Mouse (Mus musculus): ENCODE results near the gene Dock7.

Dock7 gene

DNA sequence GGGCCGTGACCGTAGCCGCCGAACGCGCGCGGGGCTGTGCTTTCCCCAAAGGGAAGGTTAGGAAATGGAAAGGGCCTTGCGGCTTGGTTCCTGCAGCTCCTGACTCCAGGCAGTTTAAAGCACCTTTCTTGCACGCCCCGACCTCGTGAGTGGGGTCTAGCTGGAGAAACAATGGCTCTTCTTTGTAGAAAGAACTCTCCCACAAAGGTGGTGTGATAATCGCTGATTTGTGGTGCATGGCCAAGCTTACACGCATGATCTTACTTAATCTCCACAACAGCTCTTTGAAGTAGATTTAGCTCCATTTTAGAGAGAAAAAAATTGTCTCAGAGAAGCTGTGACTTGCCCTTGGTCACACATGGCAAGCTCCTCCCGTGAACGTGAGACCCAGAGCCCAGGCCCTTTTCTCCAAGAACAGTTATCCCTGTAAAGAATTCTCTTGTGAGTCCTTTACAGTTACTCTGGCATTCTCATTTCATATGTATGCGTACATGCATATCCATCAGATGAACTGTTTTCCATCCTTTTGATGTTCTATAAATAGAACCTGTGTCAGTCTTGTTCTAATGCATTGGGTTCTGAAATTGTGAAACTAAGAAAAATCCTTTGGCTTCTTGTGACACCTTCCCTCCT is 524 bp upstream of the Dock7 start:
- DNase-seq, result no peak

GRCm38 (mm10) chr4:99119051-99119450 is 1.7 kb downstream of the Dock7 start:
- no peak for DNase-seq

GRCm38 (mm10) chr4:99115797-99116196 is 4.9 kb downstream of the Dock7 start:
- no peak for DNase-seq

DNA sequence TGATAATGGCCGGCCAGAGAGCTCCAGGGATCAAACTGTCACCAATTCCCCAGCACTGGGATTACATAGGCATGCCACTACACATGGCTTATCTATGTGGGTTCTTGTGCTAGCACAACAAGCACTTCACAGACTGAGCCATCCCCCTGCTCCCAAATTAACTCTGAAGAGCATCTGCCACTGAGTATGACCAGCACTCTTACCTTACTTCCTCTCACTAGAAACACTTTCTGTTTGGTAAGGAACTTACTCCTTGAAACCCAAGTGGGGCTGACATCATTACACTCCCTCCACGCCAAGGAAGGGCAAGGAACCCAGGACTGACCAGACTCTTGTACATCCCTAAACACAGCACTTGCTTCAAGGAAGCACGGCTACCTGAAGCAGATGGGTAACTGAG is 9.0 kb downstream of the Dock7 start:
- DNase-seq, result no peak

DNA sequence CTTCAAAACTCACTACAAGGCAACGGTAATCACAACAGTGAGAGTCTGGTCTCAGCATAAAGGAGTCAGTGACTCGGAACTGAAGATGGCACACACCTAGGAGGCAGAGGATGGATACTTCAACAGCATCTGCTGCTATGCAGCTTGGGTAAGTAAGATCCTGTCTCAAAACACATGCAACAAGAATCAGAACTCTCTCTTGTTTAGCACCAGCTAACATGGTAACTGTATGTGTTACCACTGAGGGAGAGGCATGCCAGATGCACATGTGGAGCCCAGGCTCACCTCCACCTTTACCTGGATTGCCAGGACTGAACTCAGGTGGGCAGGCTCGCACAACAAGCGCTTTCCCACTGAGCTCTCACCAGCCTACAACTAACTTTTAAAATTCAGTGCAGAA is 11.9 kb downstream of the Dock7 start:
- DNase-seq, result no peak

- no peak for DNase-seq
Measured at GRCm38 (mm10) chr4:99102846-99103245, 17.9 kb downstream of the Dock7 start.

DNA sequence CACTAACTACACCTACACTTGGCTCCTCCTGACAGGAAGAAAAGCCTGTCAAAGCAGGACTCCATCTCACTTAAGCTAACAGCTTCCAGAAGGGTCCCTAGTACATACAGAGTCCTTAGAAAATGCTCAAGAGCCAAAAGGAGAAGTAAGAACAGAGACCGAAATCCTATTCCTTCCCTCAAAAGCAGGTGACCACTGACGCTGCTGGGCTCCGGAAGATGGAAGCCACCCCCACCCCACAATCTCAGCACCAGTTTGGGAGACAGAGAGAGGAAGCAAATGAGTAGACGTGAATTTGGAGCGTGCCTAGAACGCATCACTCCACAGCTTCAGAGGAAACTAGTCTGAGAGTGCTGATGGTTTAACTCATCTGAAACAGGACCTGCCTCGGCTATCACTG is 20.0 kb downstream of the Dock7 start:
- no peak for DNase-seq

DNA sequence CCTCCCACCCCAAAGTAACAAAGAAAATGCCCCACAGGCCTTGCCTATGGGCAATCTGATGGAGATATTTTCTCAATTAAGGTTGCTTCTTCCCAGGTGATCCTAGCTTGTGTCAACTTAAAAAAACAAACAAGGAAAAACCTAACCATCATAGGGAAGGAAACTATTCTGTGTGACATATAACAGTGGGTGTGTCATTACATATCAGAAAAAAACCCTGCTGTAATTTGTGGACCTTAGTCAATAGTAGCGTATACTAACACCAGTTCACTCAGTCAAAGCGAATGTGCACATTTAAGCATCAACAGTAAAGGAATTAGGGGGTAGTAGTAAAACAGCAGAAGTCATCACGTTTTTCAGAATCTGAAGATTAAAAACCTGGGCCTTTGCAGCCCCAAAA is 28.9 kb downstream of the Dock7 start:
- no peak for DNase-seq

- DNase-seq, result no peak
Measured at GRCm38 (mm10) chr4:99091151-99091701, 29.5 kb downstream of the Dock7 start.

DNA sequence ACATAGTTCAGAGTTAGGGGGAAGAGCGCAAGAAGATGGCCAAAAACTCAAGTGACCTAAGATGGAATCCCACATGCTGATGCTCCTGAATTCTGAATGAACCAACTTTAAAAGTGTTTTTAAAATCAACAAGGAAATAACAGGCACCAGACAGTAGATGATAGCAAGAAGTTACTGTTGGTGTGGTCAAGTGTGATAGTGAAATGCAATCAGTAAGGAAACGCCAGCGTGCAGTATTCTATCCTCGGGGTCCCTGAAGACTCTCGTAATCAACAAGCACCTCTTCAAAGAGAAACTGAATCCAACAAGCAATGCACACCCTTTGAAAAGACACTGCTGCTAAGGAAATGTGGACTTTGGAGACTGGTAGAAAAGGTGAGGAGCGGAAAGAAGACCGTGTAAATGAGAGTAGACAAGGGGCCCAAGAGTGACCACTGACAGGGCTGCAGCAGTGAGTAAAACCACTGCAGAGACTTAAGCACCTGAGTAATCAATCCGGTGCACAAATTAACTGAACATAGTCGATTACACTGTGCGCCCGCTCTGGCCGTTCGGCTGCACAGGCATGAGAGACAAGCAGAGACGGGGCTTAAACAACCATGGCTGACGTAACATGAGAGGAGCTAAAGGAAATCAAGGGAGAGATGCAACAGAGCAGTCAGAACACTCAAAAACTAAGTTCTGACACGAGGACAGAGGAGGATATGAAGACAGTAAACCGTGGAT is 32.8 kb downstream of the Dock7 start:
- no peak for DNase-seq

GRCm38 (mm10) chr4:99083862-99084261 is 36.9 kb downstream of the Dock7 start:
- DNase-seq, result no peak

GRCm38 (mm10) chr4:99081169-99081568 is 39.5 kb downstream of the Dock7 start:
- no peak for DNase-seq

GRCm38 (mm10) chr4:99078005-99078404 is 42.7 kb downstream of the Dock7 start:
- DNase-seq, result no peak

- no peak for DNase-seq
Measured at GRCm38 (mm10) chr4:99068806-99069205, 51.9 kb downstream of the Dock7 start.

DNA sequence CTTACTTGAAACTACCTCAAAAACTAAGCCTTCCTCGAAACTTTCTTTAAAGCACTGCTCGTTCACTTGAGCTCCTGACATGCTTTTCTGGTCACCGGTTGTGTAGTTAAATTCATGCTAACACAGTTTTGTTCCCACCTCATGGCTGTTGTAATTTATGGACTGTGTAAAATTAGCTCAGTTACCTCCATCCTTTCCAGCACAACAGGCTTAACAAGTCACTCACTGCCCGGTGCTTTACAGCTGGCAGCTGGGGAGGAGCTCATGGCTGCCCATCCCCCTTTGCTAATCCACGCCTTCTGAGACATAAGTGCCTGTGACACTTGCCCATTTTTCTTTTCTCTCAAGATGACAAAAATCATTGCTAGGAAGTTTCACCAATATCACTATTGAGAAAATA is 56.2 kb downstream of the Dock7 start:
- no peak for DNase-seq

DNA sequence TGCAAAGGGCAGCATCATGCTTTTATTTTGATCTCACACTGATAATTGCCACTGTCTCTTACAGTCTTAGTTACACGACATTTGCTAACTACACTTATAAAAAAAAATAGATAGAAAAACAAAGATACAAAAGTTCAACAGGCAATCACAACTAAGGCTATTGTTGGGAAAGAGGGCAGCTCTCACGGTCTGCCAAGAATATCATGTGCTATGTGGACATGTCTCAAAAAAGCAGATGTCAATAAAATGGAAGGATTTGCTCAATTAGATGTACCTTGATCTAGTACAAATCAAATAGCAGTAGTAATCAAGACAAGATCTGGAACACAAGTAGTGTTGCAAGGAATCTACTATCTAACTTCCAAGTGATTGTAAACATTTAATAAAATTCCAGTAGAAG is 72.1 kb downstream of the Dock7 start:
- no peak for DNase-seq

DNA sequence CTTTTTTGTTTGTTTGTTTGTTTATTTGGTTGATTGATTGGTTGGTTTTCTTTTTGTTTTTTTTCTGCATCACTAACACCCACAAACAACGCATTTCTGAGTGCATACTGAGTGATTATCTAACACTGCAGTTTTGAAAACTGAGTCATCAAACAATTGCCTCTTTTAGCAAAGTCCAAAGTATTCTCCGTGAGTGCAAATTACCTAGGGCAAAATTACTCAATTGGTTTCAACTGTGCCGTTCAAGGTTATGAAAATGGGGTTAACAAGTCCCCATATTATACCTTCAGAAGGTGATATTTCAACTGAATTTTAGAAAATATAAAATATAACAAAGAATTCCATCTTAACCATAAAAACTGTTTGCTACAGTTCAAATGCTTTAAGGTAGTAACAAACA is 74.2 kb downstream of the Dock7 start:
- DNase-seq, result no peak

GRCm38 (mm10) chr4:99044854-99045253 is 75.9 kb downstream of the Dock7 start:
- no peak for DNase-seq

DNA sequence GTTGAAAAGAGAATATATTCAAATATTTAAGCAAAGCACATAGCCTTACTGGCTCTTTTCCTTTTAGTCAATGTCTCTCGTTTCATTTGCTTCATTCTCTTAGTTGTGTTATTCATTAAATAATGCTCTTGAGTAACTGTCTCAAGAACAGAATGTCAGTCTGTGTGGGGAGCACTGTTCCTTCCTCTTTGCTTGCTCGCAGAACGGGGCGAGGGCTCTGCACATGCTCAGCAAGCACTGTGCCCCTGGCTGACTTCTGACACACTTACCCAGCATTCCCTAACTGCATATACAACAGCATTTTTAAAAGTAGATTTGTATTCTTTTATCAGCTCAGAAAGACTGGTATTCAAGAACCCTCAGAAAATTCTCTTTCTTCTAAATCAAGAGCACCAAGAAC is 87.8 kb downstream of the Dock7 start:
- no peak for DNase-seq

DNA sequence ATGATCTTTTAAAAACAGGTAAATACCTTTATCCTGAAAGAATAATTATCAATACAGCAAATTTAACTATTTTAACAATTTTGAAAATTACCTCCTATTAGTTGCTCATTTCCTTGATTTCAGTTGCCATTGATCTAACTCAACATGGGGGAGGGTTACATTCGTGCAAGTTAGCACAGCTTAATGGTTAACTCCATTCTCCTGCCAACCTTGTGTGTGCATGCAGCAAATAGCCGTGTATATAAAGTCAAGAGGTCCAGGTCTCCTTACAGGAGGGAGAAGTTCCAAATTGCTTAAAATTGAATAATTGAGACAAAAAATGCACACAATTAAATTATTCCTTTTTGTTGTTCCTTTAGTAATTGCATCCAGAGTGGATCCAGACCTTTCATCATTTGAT is 90.0 kb downstream of the Dock7 start, which contains the start of gene Angptl3:
Angptl3 (plus strand) TSS at position 269 of the 400 bp plus-strand sequence.
- no peak for DNase-seq

DNA sequence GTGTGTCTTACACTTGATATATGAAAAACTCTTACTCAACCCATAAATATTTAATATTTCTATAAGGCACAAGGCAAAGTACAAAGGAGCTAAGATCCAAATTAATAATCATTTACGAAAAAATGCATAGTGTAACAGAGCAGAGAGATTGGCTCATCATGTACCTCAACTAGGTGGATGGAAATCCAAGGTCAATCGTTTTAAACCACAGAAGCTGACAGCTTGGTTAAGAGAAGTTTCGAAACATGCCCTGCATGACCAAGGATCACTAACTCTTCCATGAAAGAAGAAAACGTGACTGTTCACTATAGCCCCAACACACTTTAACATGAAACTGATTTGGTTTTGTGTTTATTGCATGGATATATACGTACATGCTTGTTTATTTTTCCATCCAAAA is 92.3 kb downstream of the Dock7 start:
- no peak for DNase-seq

DNA sequence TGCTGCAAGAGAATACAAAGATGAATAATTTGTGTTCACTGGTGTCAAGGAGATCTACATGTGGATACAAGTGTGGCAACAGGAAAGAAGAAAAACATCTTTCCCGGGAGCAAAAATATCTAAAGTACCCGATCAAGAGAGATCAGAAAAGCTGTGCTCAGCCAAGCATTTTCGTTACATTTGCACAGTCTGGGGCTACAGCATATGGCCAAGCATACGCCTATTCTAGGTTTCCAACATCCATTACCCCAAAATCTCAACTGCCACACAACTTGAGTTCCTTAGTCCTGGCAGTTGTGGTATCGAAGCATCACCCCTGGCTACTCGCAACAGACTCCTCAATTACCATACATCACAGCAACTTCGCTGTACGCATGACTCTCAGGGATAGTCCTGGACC is 98.5 kb downstream of the Dock7 start:
- DNase-seq, result no peak

- no peak for DNase-seq
Measured at GRCm38 (mm10) chr4:99011039-99011438, 109.7 kb downstream of the Dock7 start.

DNA sequence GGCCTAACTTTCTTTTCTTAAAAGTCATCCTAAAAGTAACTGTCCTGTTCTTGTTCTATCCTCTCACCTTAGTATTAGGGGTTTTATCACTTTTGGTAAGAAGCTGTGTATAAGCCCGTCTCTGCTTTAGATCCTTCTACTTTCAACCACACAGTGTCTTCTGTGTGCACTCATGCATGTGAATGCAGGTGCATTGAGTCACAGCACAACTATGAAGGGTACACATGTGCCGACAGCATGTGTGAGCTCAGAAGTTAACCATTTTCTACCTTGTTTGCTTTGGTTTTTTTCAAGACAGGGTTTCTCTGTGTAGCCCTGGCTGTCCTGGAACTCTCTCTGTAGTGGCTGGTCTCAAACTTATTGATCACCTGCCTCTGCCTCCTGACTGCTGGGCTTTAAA is 114.4 kb downstream of the Dock7 start:
- DNase-seq, result no peak

GRCm38 (mm10) chr4:99005574-99005973 is 115.1 kb downstream of the Dock7 start:
- DNase-seq, result no peak

Data from cerebellum, postnatal 36 days (tissue).